Mouse (Mus musculus): ENCODE data around the gene Bcas1. TPM values are rescaled to one million over a fixed set of nuclear protein-coding genes. Genes with fewer than 3 reads are reported as not detected.

The Bcas1 gene
- polyA plus RNA-seq, 1 experiment from 2014 or later: 1.9 TPM

DNA sequence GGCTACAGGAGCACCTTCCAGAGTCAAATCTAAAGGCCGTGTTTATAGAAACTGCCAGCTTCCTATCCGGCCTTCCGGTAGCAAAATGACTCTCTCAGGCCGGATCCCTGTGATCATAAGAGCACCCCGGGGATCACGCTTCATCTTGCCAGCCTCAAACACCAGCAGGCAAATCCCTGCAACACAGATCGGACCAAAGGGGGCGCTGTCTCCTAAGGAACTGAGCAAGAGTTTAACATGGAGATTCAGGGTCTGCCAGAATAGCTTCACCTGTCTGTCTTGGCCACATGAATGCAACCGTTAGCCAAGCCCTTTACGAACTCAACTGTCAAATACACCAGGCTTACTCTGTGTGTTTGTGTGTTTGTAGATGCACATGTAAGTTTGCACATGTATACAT, 8.9 kb downstream of the Bcas1 start:
- WGBS: 36% methylated on average over 10 of the region's 10 CpGs
- Histone ChIP-seq H3K9ac (no peak overlapping the region), H3K36me3 (no peaks in the 10 kb centered on the region), H3K4me1 (no peaks in the 10 kb centered on the region), H3K4me2 (no peak overlapping the region), H3K4me3 (no peak overlapping the region), H3K27me3 (no peaks in the 10 kb centered on the region), H3K27ac (no peak overlapping the region), H3K9me3 (no peaks in the 10 kb centered on the region)
- ATAC-seq (ENCODE audit: borderline replicate concordance, extremely low read depth, low FRiP score, low TSS enrichment): no peak

- Histone ChIP-seq H3K4me1 (peaks cover 14% of the 10 kb centered on the region; the same call in 1 of the 2 replicates), H3K9me3 (no peaks in the 10 kb centered on the region), H3K4me3 (0 out of 2 replicates have a peak overlapping the region, but pooled peaks have one; percentile 1), H3K9ac (no peak overlapping the region), H3K36me3 (no peaks in the 10 kb centered on the region), H3K27me3 (peaks cover 38% of the 10 kb centered on the region), H3K4me2 (peak overlapping the region; percentile 43), H3K27ac (no peak overlapping the region)
- ATAC-seq (ENCODE audit: borderline replicate concordance, extremely low read depth, low FRiP score, low TSS enrichment): peak; percentile 44; the same call in 1 of the 2 replicates
- whole genome bisulfite sequencing: 2% methylated on average over 13 of the region's 13 CpGs
These were observed 16.0 kb downstream of the Bcas1 start for GRCm38 (mm10) chr2:170411490-170412168.

DNA sequence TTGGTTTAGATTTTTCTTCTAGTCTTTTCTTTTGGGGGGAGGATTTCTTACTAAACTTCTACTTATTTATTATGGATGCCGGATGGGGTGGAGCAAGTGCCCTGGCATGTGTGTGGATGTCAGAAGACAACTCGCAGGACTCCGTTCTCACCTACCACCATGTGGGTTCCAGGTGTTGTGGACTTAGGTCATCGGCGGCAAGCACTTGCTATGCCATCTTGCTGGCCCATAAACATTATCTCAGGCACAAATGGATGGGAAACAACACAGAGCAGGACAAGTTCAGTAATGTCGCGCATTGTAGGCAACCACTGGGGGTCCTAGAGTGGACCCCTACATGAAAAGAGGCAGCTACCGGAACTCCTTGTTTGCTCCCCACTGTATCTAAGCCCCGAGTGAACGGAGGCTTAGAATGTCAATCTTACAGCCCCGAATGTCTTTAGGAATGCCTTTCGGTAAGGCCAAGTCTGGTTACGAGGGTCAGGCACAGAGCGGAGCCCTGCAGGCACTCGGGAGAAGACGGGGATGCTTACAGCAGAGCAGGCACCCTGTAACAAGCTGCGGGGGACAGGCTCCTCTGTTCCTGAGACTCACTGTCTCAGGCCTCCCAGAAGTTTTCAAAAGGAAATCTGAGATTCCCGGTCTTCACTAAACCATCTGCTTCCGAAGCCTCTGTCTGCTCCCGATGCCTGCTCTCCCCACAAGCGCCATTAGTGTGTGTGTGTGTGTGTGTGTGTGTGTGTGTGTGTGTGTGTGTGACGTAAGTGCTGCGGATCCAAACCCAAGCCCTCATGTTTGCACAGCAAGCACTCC, 16.8 kb downstream of the Bcas1 start:
- peak overlapping the region; percentile 43 for H3K4me2 ChIP-seq
- H3K4me1 ChIP-seq: peaks cover 14% of the 10 kb centered on the region; the same call in 1 of the 2 replicates
- H3K9me3 ChIP-seq: no peaks in the 10 kb centered on the region
- no peak overlapping the region for H3K9ac ChIP-seq
- 16% methylated on average over 23 of the region's 23 CpGs for WGBS
- no peak overlapping the region for H3K4me3 ChIP-seq
- H3K36me3 ChIP-seq: no peaks in the 10 kb centered on the region
- peaks cover 38% of the 10 kb centered on the region for H3K27me3 ChIP-seq
- no peak overlapping the region for H3K27ac ChIP-seq
- ATAC-seq (ENCODE audit: borderline replicate concordance, extremely low read depth, low FRiP score, low TSS enrichment): peak; percentile 15; the same call in 1 of the 2 replicates

- Histone ChIP-seq H3K27ac (no peak overlapping the region), H3K9me3 (no peaks in the 10 kb centered on the region), H3K4me2 (no peak overlapping the region), H3K4me3 (no peak overlapping the region), H3K36me3 (no peaks in the 10 kb centered on the region), H3K4me1 (peaks cover 30% of the 10 kb centered on the region), H3K27me3 (peaks cover 29% of the 10 kb centered on the region), H3K9ac (no peak overlapping the region)
- no peak for ATAC-seq (ENCODE audit: borderline replicate concordance, extremely low read depth, low FRiP score, low TSS enrichment)
- 60% methylated on average over 14 of the region's 14 CpGs for WGBS
These were observed 21.2 kb downstream of the Bcas1 start for GRCm38 (mm10) chr2:170406438-170406837.

DNA sequence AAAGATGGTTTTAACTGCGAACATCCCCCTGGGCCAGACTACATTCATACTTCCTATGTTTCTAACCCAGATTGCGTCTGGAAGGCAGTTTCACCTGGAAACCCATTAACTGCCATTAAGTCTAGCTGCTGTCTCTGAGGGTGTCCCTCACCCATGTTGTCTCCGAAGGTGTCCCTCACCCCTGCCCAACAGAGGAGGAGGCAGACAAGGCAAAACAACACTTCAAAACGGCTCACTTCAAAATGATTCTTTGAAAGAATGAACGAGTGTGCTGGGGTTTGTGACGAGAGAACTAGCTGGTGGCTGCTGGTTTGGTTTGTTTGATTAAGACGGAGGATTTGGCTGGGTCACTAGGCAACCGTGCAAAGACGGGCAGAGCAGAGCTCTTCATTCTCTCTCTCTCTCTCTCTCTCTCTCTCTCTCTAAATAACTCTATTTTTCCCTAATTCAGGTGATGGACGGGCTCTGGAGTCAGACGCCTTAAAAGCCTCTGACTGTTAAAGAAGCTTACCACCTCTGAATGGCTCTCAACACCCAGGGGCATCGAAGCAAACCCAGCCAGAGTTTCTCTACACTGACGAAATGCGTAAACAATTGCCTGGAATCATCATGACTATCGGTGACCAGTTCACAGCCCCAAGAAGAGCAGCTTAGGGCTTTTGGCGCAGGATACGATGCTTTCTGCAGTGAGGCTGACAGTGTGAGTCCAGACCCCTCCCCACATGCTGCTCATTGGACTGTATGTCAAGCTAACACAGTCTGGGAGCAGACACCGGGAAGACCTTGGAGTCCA, 22.7 kb downstream of the Bcas1 start:
- Histone ChIP-seq H3K27me3 (peaks cover 17% of the 10 kb centered on the region; the same call in 1 of the 2 replicates), H3K36me3 (no peaks in the 10 kb centered on the region), H3K9me3 (no peaks in the 10 kb centered on the region), H3K4me2 (peak overlapping the region; percentile 8; the same call in 1 of the 2 replicates), H3K4me3 (no peak overlapping the region), H3K27ac (no peak overlapping the region), H3K9ac (no peak overlapping the region), H3K4me1 (peaks cover 33% of the 10 kb centered on the region)
- ATAC-seq (ENCODE audit: borderline replicate concordance, extremely low read depth, low FRiP score, low TSS enrichment): no peak
- 15% methylated on average over 18 of the region's 18 CpGs for WGBS

GRCm38 (mm10) chr2:170403666-170404385, 23.8 kb downstream of the Bcas1 start:
- Histone ChIP-seq H3K27me3 (peaks cover 5% of the 10 kb centered on the region; the same call in 1 of the 2 replicates), H3K27ac (no peak overlapping the region), H3K36me3 (no peaks in the 10 kb centered on the region), H3K9ac (no peak overlapping the region), H3K4me1 (peaks cover 33% of the 10 kb centered on the region), H3K4me3 (no peak overlapping the region), H3K4me2 (no peak overlapping the region), H3K9me3 (no peaks in the 10 kb centered on the region)
- ATAC-seq (ENCODE audit: borderline replicate concordance, extremely low read depth, low FRiP score, low TSS enrichment): no peak; the same call in 1 of the 2 replicates
- WGBS: 17% methylated on average over 10 of the region's 10 CpGs

DNA sequence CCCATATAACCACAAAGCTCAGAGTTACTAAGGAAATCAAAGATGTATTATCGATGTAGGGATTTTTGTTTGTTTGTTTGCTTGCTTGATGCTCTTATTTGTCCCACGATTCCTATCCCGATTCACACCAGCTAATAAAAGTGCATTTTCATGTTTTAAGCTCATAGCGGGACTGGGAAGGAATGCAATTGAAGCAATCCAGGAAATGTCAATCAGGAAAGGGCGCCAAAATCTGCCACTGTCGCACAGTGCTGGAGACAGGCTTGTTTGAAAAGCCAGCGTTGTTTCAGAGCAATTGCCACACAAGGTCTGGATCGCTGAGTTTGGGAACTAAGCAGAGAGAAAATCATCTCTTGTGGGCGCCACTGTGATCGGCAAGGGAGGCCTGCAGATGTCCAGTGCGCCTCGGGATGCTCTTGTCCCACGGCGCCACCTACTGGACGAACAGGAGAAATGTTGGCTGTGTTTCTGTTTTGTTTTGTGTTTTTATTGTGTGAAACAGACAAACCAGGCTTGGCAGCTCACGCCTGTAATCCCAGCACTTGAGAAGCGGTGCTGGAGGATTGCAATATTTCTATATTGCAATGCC, 26.3 kb downstream of the Bcas1 start:
- H3K27me3 ChIP-seq: no peaks in the 10 kb centered on the region
- no peaks in the 10 kb centered on the region for H3K36me3 ChIP-seq
- WGBS: 1% methylated on average over 17 of the region's 17 CpGs
- no peaks in the 10 kb centered on the region for H3K9me3 ChIP-seq
- ATAC-seq (ENCODE audit: borderline replicate concordance, extremely low read depth, low FRiP score, low TSS enrichment): peak; percentile 35; the same call in 1 of the 2 replicates
- no peak overlapping the region for H3K27ac ChIP-seq
- peaks cover 33% of the 10 kb centered on the region for H3K4me1 ChIP-seq
- peak overlapping the region; percentile 33 for H3K4me3 ChIP-seq
- 0 out of 2 replicates have a peak overlapping the region, but pooled peaks have one; percentile 29 for H3K9ac ChIP-seq
- H3K4me2 ChIP-seq: peak overlapping the region; percentile 60

DNA sequence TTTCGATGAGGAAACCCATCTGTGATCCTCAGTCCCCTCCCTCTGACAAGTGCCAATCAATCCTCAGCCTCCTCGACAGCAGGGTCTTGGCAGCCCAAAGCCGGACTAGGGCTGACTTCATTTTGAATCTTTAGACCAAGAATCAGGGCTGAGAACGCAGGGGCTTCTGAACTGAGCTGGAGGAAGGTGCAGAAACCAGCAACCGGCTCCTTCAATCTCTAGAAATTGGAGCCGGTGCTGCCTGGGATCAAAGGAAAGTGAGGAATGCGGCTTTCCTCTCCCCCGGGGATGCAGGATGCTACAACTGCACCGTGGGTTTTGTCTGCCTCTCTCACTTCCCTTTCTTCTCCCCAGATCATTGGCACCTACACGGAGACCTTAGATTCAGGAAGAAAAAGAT, 27.0 kb downstream of the Bcas1 start:
- Histone ChIP-seq H3K4me2 (peak overlapping the region; percentile 60), H3K9me3 (no peaks in the 10 kb centered on the region), H3K4me3 (peak overlapping the region; percentile 33; the same call in 1 of the 2 replicates), H3K9ac (no peak overlapping the region), H3K27ac (no peak overlapping the region), H3K4me1 (peaks cover 33% of the 10 kb centered on the region), H3K27me3 (no peaks in the 10 kb centered on the region), H3K36me3 (no peaks in the 10 kb centered on the region)
- ATAC-seq (ENCODE audit: borderline replicate concordance, extremely low read depth, low FRiP score, low TSS enrichment): no peak
- WGBS: 4% methylated on average over 10 of the region's 10 CpGs

GRCm38 (mm10) chr2:170391994-170392393, 35.7 kb downstream of the Bcas1 start:
- ATAC-seq (ENCODE audit: borderline replicate concordance, extremely low read depth, low FRiP score, low TSS enrichment): no peak
- no peaks in the 10 kb centered on the region for H3K4me1 ChIP-seq

GRCm38 (mm10) chr2:170388320-170388719, 39.3 kb downstream of the Bcas1 start:
- Histone ChIP-seq H3K36me3 (no peaks in the 10 kb centered on the region), H3K4me3 (no peak overlapping the region), H3K9ac (no peak overlapping the region), H3K4me2 (no peak overlapping the region), H3K9me3 (no peaks in the 10 kb centered on the region), H3K27me3 (no peaks in the 10 kb centered on the region), H3K27ac (no peak overlapping the region), H3K4me1 (no peaks in the 10 kb centered on the region)
- no peak for ATAC-seq (ENCODE audit: borderline replicate concordance, extremely low read depth, low FRiP score, low TSS enrichment)
- WGBS: 46% methylated on average over 5 of the region's 5 CpGs

More at GRCm38 (mm10) chr2:170391994-170392393, 35.7 kb downstream of the Bcas1 start:
- no peaks in the 10 kb centered on the region for H3K36me3 ChIP-seq
- H3K4me3 ChIP-seq: no peak overlapping the region
- 77% methylated on average over 1 of the region's 1 CpGs for WGBS
- no peak overlapping the region for H3K4me2 ChIP-seq
- H3K27ac ChIP-seq: no peak overlapping the region
- no peaks in the 10 kb centered on the region for H3K27me3 ChIP-seq
- no peak overlapping the region for H3K9ac ChIP-seq
- H3K9me3 ChIP-seq: no peaks in the 10 kb centered on the region

DNA sequence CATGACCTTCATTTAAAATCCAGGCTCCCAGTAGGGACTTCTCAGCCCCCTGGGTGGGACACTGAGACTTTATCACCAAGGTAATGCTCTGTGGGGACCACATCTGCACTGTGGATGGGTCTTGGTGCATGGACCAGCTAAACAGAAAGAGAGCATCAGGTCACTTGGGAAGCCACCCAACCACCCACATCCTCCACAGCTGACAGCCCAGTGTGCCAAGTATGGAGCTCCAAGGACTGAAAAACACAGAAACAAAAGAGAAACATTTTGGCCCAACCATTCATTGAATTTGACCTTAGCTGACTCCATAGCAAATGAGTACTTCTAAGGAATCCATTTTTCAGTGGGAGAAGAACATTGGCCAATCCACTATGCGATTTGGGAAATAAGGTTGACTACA, 42.1 kb downstream of the Bcas1 start:
- no peaks in the 10 kb centered on the region for H3K27me3 ChIP-seq
- ATAC-seq (ENCODE audit: borderline replicate concordance, extremely low read depth, low FRiP score, low TSS enrichment): no peak
- no peak overlapping the region for H3K4me2 ChIP-seq
- H3K9me3 ChIP-seq: no peaks in the 10 kb centered on the region
- no peak overlapping the region for H3K4me3 ChIP-seq
- no peaks in the 10 kb centered on the region for H3K4me1 ChIP-seq
- WGBS: 91% methylated on average over 1 of the region's 1 CpGs
- no peak overlapping the region for H3K9ac ChIP-seq
- no peaks in the 10 kb centered on the region for H3K36me3 ChIP-seq
- H3K27ac ChIP-seq: no peak overlapping the region
